Mouse (Mus musculus) spleen, adult 2 months (tissue): Measurements from ENCODE around the gene Slc25a20. TPM values are rescaled to one million over a fixed set of nuclear protein-coding genes. Genes with fewer than 3 reads are reported as not detected.

Experiments used
- DNase-seq, 2 experiments: peaks; one replicate each; pipeline versions ENCODE4 v3.0.0 to v3.0.0-alpha.2; 2012 to 2021; ENCODE audit warnings: low spot score in 2 of 2, low read depth in 1 of 2
- H3K27ac ChIP-seq: fragments of 200-500 bp; 2 replicates; pipeline ENCODE4 v1.5.1; 2012; ENCODE audit warnings: low read length, inconsistent platforms; ENCODE audit not compliant: insufficient read depth
- H3K27me3 ChIP-seq: fragments of 200-500 bp; 2 replicates; pipeline ENCODE4 v1.6.1; 2012; ENCODE audit warnings: mild to moderate bottlenecking, moderate library complexity, low read length, inconsistent platforms; ENCODE audit not compliant: control insufficient read depth, insufficient read depth
- H3K36me3 ChIP-seq: fragments of 200-500 bp; 2 replicates; pipeline ENCODE4 v1.6.1; 2012; ENCODE audit warnings: mild to moderate bottlenecking, low read length, inconsistent platforms; ENCODE audit not compliant: control insufficient read depth, insufficient read depth
- H3K4me1 ChIP-seq: fragments of 200-500 bp; 2 replicates; pipeline ENCODE4 v1.6.1; 2011; ENCODE audit warnings: inconsistent platforms; ENCODE audit not compliant: control insufficient read depth, insufficient read depth, insufficient read length
- H3K4me3 ChIP-seq: fragments of 200-500 bp; 2 replicates; pipeline ENCODE4 v1.5.1; 2011; ENCODE audit warnings: mild to moderate bottlenecking, inconsistent platforms; ENCODE audit not compliant: insufficient read depth, insufficient read length; ENCODE audit errors: extremely low read depth
- CTCF ChIP-seq: fragments of 200-500 bp; IDR thresholded peaks from 2 replicates; pipeline ENCODE4 v1.5.1; 2011; ENCODE audit warnings: mild to moderate bottlenecking, inconsistent platforms; ENCODE audit not compliant: insufficient read depth, insufficient read length, insufficient replicate concordance; ENCODE audit errors: extremely low read depth
- POLR2A ChIP-seq: fragments of 200-500 bp; IDR thresholded peaks from 2 replicates; pipeline ENCODE4 v1.6.1; 2011; ENCODE audit warnings: low read depth, low read length, inconsistent platforms
- WGBS: fragments of 180-500 bp; shearing (Covaris S2); methylation state at CpG from one replicate; pipeline ENCODE4 v1.1.7; 2018; 5-methylcytosine and 5-hydroxymethylcytosine counted together
- polyA plus RNA-seq: library from polyadenylated mRNA; depleted of rRNA; stranded (reverse); fragments of >200 nt; gene quantifications from 2 replicates; pipeline ENCODE4 v1.2.3, GENCODE M21; 2012; rRNA removed

Slc25a20 gene
- 8.4 and 10.7 TPM in 2 replicates for polyA plus RNA-seq

GRCm38 (mm10) chr9:108661677-108662612 lies at the start of gene Slc25a20:
Gene Slc25a20 (plus strand): TSS chr9:108662088.
- Histone ChIP-seq H3K27me3 (no peaks in the 10 kb centered on the region), H3K4me3 (peak within 1 kb of the TSS; percentile 78), H3K4me1 (peaks cover 3% of the 10 kb centered on the region; the same call in 1 of the 2 replicates), H3K36me3 (no peaks in the 10 kb centered on the region), H3K27ac (peak within 1 kb of the TSS; percentile 39; the same call in 1 of the 2 replicates)
- WGBS, result 2% methylated on average over 31 of the region's 37 CpGs
- peak; percentile 60 to 84 for DNase-seq
- no peak for TF ChIP-seq CTCF
- TF ChIP-seq POLR2A, result no peak

DNA sequence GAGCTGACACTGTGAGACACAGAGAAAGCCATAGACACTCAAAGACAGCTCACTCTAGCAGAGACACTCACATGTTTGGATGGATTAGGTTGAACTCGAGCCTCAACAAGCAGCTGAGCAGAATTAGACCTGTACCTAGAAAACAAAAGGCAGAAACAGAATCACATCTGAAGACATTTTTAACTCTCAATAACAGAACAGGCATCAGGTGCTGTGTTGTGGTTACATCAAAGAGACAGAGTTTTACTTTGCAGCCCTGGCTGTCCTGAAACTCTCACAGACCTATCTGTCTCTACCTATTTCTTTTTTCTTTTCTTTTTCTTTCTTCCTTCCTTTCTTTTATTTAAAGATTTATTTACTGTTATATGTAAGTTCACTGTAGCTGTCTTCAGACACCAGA lies 44.6 kb upstream of the Slc25a20 start:
- H3K4me1 ChIP-seq, result no peaks in the 10 kb centered on the region
- peaks cover 32% of the 10 kb centered on the region for H3K36me3 ChIP-seq
- no peaks in the 10 kb centered on the region for H3K27me3 ChIP-seq
- 90% methylated on average over 1 of the region's 1 CpGs for WGBS
- no peak overlapping the region for H3K4me3 ChIP-seq
- DNase-seq, result no peak
- no peak overlapping the region for H3K27ac ChIP-seq
- no peak for TF ChIP-seq CTCF
- TF ChIP-seq POLR2A, result no peak

DNA sequence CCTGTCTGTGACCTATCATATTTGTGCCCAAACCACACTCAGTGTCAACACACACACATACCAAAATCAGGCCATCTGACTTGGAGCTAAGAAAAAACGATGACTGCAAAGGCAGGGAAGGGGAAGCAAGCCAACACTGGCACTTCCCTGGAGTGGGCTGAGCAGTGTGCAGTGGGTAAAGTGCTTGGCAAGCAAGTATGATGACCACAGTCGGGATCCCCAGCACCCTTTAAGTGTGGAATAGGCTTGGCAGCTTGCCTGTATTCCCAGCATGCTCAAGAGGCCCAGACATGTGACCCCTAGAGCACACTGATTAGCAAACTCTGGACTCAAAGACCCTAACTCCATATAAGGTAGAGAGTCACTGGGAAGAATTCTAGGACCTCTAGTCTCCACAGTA lies 35.4 kb upstream of the Slc25a20 start:
- Histone ChIP-seq H3K27me3 (no peaks in the 10 kb centered on the region), H3K4me3 (no peak overlapping the region), H3K36me3 (peaks cover 11% of the 10 kb centered on the region), H3K27ac (no peak overlapping the region), H3K4me1 (no peaks in the 10 kb centered on the region)
- DNase-seq, result no peak
- TF ChIP-seq POLR2A, result no peak
- TF ChIP-seq CTCF, result no peak
- 78% methylated on average over 2 of the region's 2 CpGs for WGBS

- Histone ChIP-seq H3K4me3 (no peak overlapping the region), H3K27ac (no peak overlapping the region), H3K27me3 (no peaks in the 10 kb centered on the region), H3K36me3 (peaks cover 11% of the 10 kb centered on the region), H3K4me1 (no peaks in the 10 kb centered on the region)
- no peak for DNase-seq
- TF ChIP-seq POLR2A (no peak), CTCF (no peak)
- 52% methylated on average over 4 of the region's 4 CpGs for WGBS
These were observed 33.7 kb upstream of the Slc25a20 start for GRCm38 (mm10) chr9:108628141-108628540.

DNA sequence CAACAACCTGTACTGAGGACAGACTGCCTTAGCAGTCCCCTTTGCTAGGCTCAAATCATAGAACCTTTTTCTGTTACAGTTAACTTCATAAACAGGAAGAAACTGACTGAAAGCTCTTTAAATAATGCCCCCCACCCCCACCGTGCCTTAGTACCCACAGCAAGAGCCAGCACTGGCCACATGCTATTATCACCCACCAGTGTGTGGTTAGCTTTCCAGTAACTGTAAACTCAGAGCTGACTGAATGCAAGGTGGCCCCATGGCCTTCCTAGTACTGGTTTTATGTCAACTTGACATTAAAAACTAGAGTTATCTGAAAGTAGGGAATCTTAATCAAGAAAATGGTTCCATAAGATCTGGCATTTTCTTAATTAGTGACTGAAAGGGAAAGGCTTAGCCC lies 31.2 kb upstream of the Slc25a20 start:
- no peak for DNase-seq
- no peak for TF ChIP-seq POLR2A
- TF ChIP-seq CTCF, result no peak
- Histone ChIP-seq H3K36me3 (peaks cover 11% of the 10 kb centered on the region), H3K27me3 (no peaks in the 10 kb centered on the region), H3K4me3 (no peak overlapping the region), H3K4me1 (no peaks in the 10 kb centered on the region), H3K27ac (no peak overlapping the region)
- WGBS, result 5% methylated on average over 1 of the region's 1 CpGs

GRCm38 (mm10) chr9:108631631-108632256 lies 30.1 kb upstream of the Slc25a20 start:
- peaks cover 7% of the 10 kb centered on the region for H3K36me3 ChIP-seq
- 73% methylated on average over 5 of the region's 5 CpGs for WGBS
- no peaks in the 10 kb centered on the region for H3K4me1 ChIP-seq
- no peak overlapping the region for H3K27ac ChIP-seq
- H3K4me3 ChIP-seq, result no peak overlapping the region
- TF ChIP-seq POLR2A (no peak), CTCF (no peak)
- H3K27me3 ChIP-seq, result no peaks in the 10 kb centered on the region
- no peak for DNase-seq

DNA sequence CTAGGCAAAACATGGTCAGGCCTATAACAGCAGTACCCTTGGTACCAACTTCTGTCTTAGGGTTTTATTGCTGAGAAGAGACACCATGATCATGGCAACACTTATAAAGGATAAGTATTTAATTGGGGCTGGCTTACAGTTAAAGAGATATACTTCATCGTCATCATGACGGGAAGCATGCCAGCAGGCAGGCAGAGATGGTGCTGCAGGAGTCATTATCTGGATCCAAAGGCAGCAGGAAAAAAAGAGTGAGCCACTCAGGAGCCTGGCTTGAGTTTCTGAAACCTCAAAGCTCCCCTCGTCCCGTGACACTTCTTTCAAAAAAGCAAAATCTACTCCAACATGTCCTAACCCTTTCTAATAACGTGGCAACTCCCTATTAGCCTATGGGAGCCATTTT lies 29.5 kb upstream of the Slc25a20 start:
- no peaks in the 10 kb centered on the region for H3K4me1 ChIP-seq
- TF ChIP-seq POLR2A, result no peak
- TF ChIP-seq CTCF, result no peak
- H3K4me3 ChIP-seq, result no peak overlapping the region
- H3K27me3 ChIP-seq, result no peaks in the 10 kb centered on the region
- H3K27ac ChIP-seq, result no peak overlapping the region
- DNase-seq, result no peak
- WGBS, result 79% methylated on average over 5 of the region's 5 CpGs
- H3K36me3 ChIP-seq, result peaks cover 8% of the 10 kb centered on the region
